Mouse (Mus musculus): ENCODE results near the gene Zfp219. TPM values are rescaled to one million over a fixed set of nuclear protein-coding genes. Genes with fewer than 3 reads are reported as not detected.

Gene Zfp219
- polyA plus RNA-seq (2017; shearing (Covaris generic)): 10 to 100 TPM; 16.7 to 19.3 TPM

GRCm38 (mm10) chr14:52020486-52021137 lies at the start of gene Zfp219:
Zfp219 (minus strand) TSS chr14:52020733.

GRCm38 (mm10) chr14:52042359-52042758 lies 21.8 kb upstream of the Zfp219 start, which contains the start of gene Olfr221:
Olfr221 (minus strand) TSS chr14:52042459.

GRCm38 (mm10) chr14:52015445-52016100 lies 5.0 kb downstream of the Zfp219 start, which contains the start of gene Tmem253:
Tmem253 (plus strand) TSS chr14:52015658.

GRCm38 (mm10) chr14:51984247-51985231 lies 36.0 kb downstream of the Zfp219 start, which contains the start of gene Arhgef40:
Arhgef40 (plus strand) TSS chr14:51984719.

Other genes with a start within 250 kb of the Zfp219 start
- gene Ang4, start 247.1 kb downstream of the Zfp219 start, polyA plus RNA-seq (2017; shearing (Covaris generic)): not detected
- under 1 TPM in 1 of 2 experiments, not detected in 1; 0.17 TPM for gene AY358078, start 220.7 kb downstream of the Zfp219 start, polyA plus RNA-seq (2017; shearing (Covaris generic))
- not detected for gene Ear6, start 167.0 kb downstream of the Zfp219 start, polyA plus RNA-seq (2017; shearing (Covaris generic))
- gene Mettl17, start 135.9 kb downstream of the Zfp219 start, polyA plus RNA-seq (2017; shearing (Covaris generic)): 100 to 1,000 TPM in 1 of 2 experiments, 10 to 100 TPM in 1; 77.4 to 115 TPM
- 1 to 10 TPM in 1 of 2 experiments, under 1 TPM in 1; 0.19 to 1.1 TPM for gene Slc39a2, start 127.8 kb downstream of the Zfp219 start, polyA plus RNA-seq (2017; shearing (Covaris generic))
- 10 to 100 TPM; 32.8 to 39.1 TPM for gene Ndrg2, start 106.6 kb downstream of the Zfp219 start, polyA plus RNA-seq (2017; shearing (Covaris generic))
- not detected for gene Tppp2, start 102.3 kb downstream of the Zfp219 start, polyA plus RNA-seq (2017; shearing (Covaris generic))
- gene Rnase13, start 98.0 kb downstream of the Zfp219 start, polyA plus RNA-seq (2017; shearing (Covaris generic)): not detected
- gene Arhgef40, start 36.0 kb downstream of the Zfp219 start, polyA plus RNA-seq (2017; shearing (Covaris generic)): 1 to 10 TPM; 2.4 to 6.8 TPM
- 1 to 10 TPM; 1.5 TPM for gene Tmem253, start 5.1 kb downstream of the Zfp219 start, polyA plus RNA-seq (2017; shearing (Covaris generic))
- gene Olfr221, start 21.7 kb upstream of the Zfp219 start, polyA plus RNA-seq (2017; shearing (Covaris generic)): under 1 TPM; 0.13 to 0.33 TPM
- gene Hnrnpc, start 83.3 kb upstream of the Zfp219 start, polyA plus RNA-seq (2017; shearing (Covaris generic)): 100 to 1,000 TPM; 398 to 456 TPM
- 1 to 10 TPM; 6.7 to 7.6 TPM for gene Rpgrip1, start 90.0 kb upstream of the Zfp219 start, polyA plus RNA-seq (2017; shearing (Covaris generic))
- gene Supt16, start 176.7 kb upstream of the Zfp219 start, polyA plus RNA-seq (2017; shearing (Covaris generic)): 10 to 100 TPM; 17.1 to 17.5 TPM
- 10 to 100 TPM; 33.5 to 39.3 TPM for gene Chd8, start 237.0 kb upstream of the Zfp219 start, polyA plus RNA-seq (2017; shearing (Covaris generic))